Mouse (Mus musculus) midbrain, embryonic 15.5 days (tissue): ENCODE data around the gene Abca2. TPM values are rescaled to one million over a fixed set of nuclear protein-coding genes. Genes with fewer than 3 reads are reported as not detected.

ENCODE experiments used
- ATAC-seq: fragments of 200-750 bp; cut with Nextera tagmentation; replicated peaks from 2 replicates; pipeline ENCODE4 v1.8.0; 2017; ENCODE audit warnings: moderate TSS enrichment
- H3K27ac ChIP-seq: fragments of 300-500 bp; sonication (generic); 2 replicates; pipeline ENCODE4 v1.5.1; 2015; ENCODE audit warnings: mild to moderate bottlenecking, inconsistent platforms
- H3K27me3 ChIP-seq: fragments of 300-500 bp; sonication (generic); replicated peaks from 2 replicates; pipeline ENCODE4 v1.6.1; 2015; ENCODE audit warnings: inconsistent platforms
- H3K36me3 ChIP-seq: fragments of 300-500 bp; sonication (generic); replicated peaks from 2 replicates; pipeline ENCODE4 v1.6.1; 2015; ENCODE audit warnings: inconsistent platforms
- H3K4me1 ChIP-seq: fragments of 300-500 bp; sonication (generic); 2 replicates; pipeline ENCODE4 v1.6.1; 2015; ENCODE audit warnings: inconsistent platforms
- H3K4me2 ChIP-seq: fragments of 300-500 bp; sonication (generic); 2 replicates; pipeline ENCODE4 v1.6.1; 2015; ENCODE audit warnings: inconsistent platforms, mild to moderate bottlenecking, moderate library complexity
- H3K4me3 ChIP-seq: fragments of 300-500 bp; sonication (generic); 2 replicates; pipeline ENCODE4 v1.5.1; 2015; ENCODE audit warnings: mild to moderate bottlenecking, inconsistent platforms
- H3K9ac ChIP-seq: fragments of 300-500 bp; sonication (generic); 2 replicates; pipeline ENCODE4 v1.6.1; 2015; ENCODE audit warnings: mild to moderate bottlenecking, inconsistent platforms
- H3K9me3 ChIP-seq: fragments of 300-500 bp; sonication (generic); 2 replicates; pipeline ENCODE4 v1.6.1; 2016; ENCODE audit warnings: inconsistent platforms
- WGBS: fragments of 180-500 bp; shearing (Covaris S2); methylation state at CpG from one replicate; pipeline ENCODE4 v1.1.7; 2015; ENCODE audit warnings: mixed read lengths; 5-methylcytosine and 5-hydroxymethylcytosine counted together
- polyA plus RNA-seq: library from polyadenylated mRNA; unstranded; fragments of >200 nt; fragmentation: Nextera tagmentation; extraction: Ambion mirVana; gene quantifications from 2 replicates; pipeline ENCODE4 v1.2.1, GENCODE M21; 2015

Abca2 gene
- polyA plus RNA-seq, 1 experiment from 2014 or later, result 17.6 TPM

- no peaks in the 10 kb centered on the region for H3K27me3 ChIP-seq
- H3K27ac ChIP-seq, result no peak within 1 kb of the TSS
- H3K9ac ChIP-seq, result no peak within 1 kb of the TSS
- no peak for ATAC-seq
- H3K9me3 ChIP-seq, result no peaks in the 10 kb centered on the region
- H3K36me3 ChIP-seq, result peaks cover 6% of the 10 kb centered on the region
- peaks cover 22% of the 10 kb centered on the region for H3K4me1 ChIP-seq
- 70% methylated on average over 14 of the region's 14 CpGs for WGBS
- H3K4me2 ChIP-seq, result no peak within 1 kb of the TSS
- no peak within 1 kb of the TSS for H3K4me3 ChIP-seq
These were observed 27.9 kb downstream of the Abca2 start, which contains the start of gene Clic3 for GRCm38 (mm10) chr2:25456205-25456953. Gene Clic3, plus strand, starts transcription at chr2:25456838.

DNA sequence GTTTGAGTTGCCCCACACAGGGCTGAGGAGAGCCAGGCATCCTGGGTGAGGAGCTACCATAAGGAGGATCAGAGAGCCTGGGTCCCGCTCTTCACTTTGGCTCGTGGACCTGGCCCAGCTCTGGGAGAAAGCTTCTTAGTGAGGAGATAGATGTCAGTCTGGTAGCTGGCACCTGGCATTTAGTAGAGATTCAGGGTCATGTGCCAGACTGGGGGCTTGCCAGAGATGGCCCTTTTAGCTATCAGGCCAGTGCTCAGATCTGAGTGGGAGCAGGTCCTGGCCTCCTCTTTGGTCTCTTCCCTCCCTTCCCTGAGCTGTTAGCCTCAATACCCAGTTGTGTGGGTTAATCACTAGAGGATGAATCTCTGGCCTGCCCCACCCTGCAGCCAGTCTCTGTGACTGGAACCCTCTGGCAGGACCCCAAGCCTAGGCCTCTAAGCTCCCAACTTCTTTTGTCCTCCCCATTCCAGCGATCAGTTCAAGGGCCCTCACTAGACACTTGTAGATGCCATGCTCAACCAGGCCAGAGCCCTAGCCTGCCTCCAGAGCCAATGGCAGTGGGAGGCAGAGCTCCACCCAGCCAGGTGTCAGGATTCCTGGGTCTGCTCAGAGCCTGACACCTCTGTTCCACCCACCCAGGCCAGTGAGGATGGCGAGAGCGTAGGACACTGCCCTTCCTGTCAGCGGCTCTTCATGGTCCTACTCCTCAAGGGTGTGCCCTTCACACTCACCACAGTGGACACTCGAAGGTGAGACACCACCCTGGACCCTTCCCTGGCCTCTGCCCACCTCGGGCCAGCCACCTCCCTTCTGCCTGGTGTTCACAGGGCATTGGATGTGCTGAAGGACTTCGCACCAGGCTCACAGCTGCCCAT, 28.8 kb downstream of the Abca2 start:
- Histone ChIP-seq H3K27ac (no peak overlapping the region), H3K9ac (no peak overlapping the region), H3K36me3 (peaks cover 6% of the 10 kb centered on the region), H3K4me1 (peaks cover 26% of the 10 kb centered on the region), H3K4me3 (no peak overlapping the region), H3K4me2 (no peak overlapping the region), H3K9me3 (no peaks in the 10 kb centered on the region), H3K27me3 (no peaks in the 10 kb centered on the region)
- 87% methylated on average over 9 of the region's 9 CpGs for WGBS
- ATAC-seq, result no peak

GRCm38 (mm10) chr2:25458911-25459310, 30.4 kb downstream of the Abca2 start:
- Histone ChIP-seq H3K36me3 (peaks cover 6% of the 10 kb centered on the region), H3K27me3 (no peaks in the 10 kb centered on the region), H3K27ac (no peak overlapping the region), H3K9ac (no peak overlapping the region), H3K9me3 (no peaks in the 10 kb centered on the region), H3K4me3 (no peak overlapping the region), H3K4me1 (peaks cover 26% of the 10 kb centered on the region), H3K4me2 (no peak overlapping the region)
- WGBS, result 75% methylated on average over 5 of the region's 5 CpGs
- ATAC-seq, result no peak

DNA sequence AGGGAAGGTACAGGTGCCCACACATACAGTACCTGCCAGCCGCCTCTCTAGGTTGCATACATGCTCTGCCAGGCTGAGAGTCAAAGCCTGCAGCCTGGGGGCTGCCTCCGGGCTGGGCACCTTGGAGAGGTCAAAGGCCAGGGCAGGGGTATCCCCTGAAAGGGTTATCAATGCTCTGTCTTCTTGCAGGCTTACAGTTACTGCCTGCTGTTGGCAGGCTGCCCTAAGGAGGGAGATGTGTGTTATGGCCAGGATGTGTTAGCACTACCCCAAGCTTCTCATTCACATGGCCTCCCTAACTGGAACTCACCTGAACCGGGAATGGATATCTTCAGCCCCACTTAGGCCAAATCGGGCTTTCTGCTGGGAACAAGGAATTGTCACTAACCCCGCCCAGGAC, 31.6 kb downstream of the Abca2 start:
- Histone ChIP-seq H3K27me3 (no peaks in the 10 kb centered on the region), H3K4me1 (peaks cover 26% of the 10 kb centered on the region), H3K9ac (peak overlapping the region; percentile 83), H3K4me3 (peak overlapping the region; percentile 90), H3K36me3 (peaks cover 6% of the 10 kb centered on the region), H3K27ac (peak overlapping the region; percentile 97), H3K4me2 (peak overlapping the region; percentile 89), H3K9me3 (no peaks in the 10 kb centered on the region)
- ATAC-seq, result peak; percentile 21
- 27% methylated on average over 5 of the region's 5 CpGs for WGBS

GRCm38 (mm10) chr2:25460551-25461309, 32.2 kb downstream of the Abca2 start, which contains the start of gene Paxx:
Gene Paxx, minus strand, starts transcription at chr2:25461094.
- peak; percentile 88 for ATAC-seq
- Histone ChIP-seq H3K27me3 (no peaks in the 10 kb centered on the region), H3K9me3 (no peaks in the 10 kb centered on the region), H3K4me1 (peaks cover 26% of the 10 kb centered on the region), H3K27ac (peak within 1 kb of the TSS; percentile 97), H3K36me3 (peaks cover 6% of the 10 kb centered on the region), H3K9ac (peak within 1 kb of the TSS; percentile 83), H3K4me2 (peak within 1 kb of the TSS; percentile 89), H3K4me3 (peak within 1 kb of the TSS; percentile 90)
- WGBS, result under 1% methylated on average over 48 of the region's 48 CpGs

- H3K4me2 ChIP-seq, result peak overlapping the region; percentile 89
- peaks cover 6% of the 10 kb centered on the region for H3K36me3 ChIP-seq
- peak overlapping the region; percentile 90 for H3K4me3 ChIP-seq
- H3K4me1 ChIP-seq, result peaks cover 29% of the 10 kb centered on the region
- H3K27me3 ChIP-seq, result no peaks in the 10 kb centered on the region
- 25% methylated on average over 3 of the region's 3 CpGs for WGBS
- peak overlapping the region; percentile 83 for H3K9ac ChIP-seq
- peak overlapping the region; percentile 97 for H3K27ac ChIP-seq
- peak; percentile 5 for ATAC-seq
- H3K9me3 ChIP-seq, result no peaks in the 10 kb centered on the region
These were observed 32.9 kb downstream of the Abca2 start for GRCm38 (mm10) chr2:25461407-25461806.

DNA sequence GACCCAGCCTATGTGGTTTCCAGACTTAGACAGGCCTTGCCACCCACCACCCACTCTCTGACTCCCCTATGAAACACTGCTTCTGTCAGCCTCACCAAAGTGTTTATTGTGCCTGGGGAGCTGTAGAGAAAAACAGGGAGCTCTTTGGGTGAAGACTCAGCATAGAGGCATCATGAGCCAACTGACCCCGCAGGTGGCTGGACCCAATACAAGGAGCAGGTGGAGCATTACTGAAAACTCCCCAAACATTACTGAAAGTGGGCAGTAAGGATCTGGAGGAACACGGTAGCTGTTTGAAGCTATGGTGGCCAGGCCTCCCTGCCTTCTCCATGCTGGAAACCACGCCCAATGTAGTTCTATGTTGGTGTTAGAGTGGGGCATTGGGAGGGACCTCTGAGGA, 35.1 kb downstream of the Abca2 start:
- no peaks in the 10 kb centered on the region for H3K9me3 ChIP-seq
- H3K27ac ChIP-seq, result no peak overlapping the region
- no peaks in the 10 kb centered on the region for H3K36me3 ChIP-seq
- H3K27me3 ChIP-seq, result no peaks in the 10 kb centered on the region
- WGBS, result 90% methylated on average over 3 of the region's 3 CpGs
- no peak overlapping the region for H3K4me3 ChIP-seq
- H3K9ac ChIP-seq, result no peak overlapping the region
- peaks cover 27% of the 10 kb centered on the region for H3K4me1 ChIP-seq
- H3K4me2 ChIP-seq, result no peak overlapping the region
- no peak for ATAC-seq

DNA sequence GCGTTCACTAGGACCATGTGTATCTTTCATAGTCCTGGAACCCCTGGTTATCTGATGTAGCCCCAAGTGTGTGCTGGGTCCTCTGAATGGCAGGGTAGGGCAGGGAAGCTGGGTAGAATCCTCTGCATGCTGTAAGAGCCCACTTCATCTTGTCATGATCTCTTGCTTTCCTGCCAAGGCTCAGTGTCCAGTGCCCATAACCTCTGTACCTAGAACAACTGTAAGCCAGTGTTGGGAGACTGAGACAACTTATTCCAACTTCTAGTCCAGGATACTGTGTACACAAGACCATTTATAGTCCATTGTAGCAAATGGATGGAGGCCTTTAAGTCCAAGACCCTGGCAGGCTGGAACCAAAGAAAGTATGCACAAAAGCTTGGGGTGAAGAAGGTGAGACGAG, 36.8 kb downstream of the Abca2 start:
- Histone ChIP-seq H3K9me3 (no peaks in the 10 kb centered on the region), H3K4me3 (no peak overlapping the region), H3K36me3 (no peaks in the 10 kb centered on the region), H3K4me1 (peaks cover 11% of the 10 kb centered on the region), H3K9ac (no peak overlapping the region), H3K27me3 (no peaks in the 10 kb centered on the region), H3K4me2 (no peak overlapping the region), H3K27ac (no peak overlapping the region)
- no peak for ATAC-seq
- WGBS, result 92% methylated on average over 2 of the region's 2 CpGs

GRCm38 (mm10) chr2:25465816-25466635, 37.5 kb downstream of the Abca2 start:
- Histone ChIP-seq H3K4me1 (peaks cover 10% of the 10 kb centered on the region), H3K4me3 (no peak overlapping the region), H3K36me3 (no peaks in the 10 kb centered on the region), H3K9me3 (no peaks in the 10 kb centered on the region), H3K27me3 (no peaks in the 10 kb centered on the region), H3K9ac (no peak overlapping the region), H3K27ac (peak overlapping the region; percentile 19), H3K4me2 (no peak overlapping the region)
- WGBS, result 34% methylated on average over 10 of the region's 10 CpGs
- no peak for ATAC-seq

DNA sequence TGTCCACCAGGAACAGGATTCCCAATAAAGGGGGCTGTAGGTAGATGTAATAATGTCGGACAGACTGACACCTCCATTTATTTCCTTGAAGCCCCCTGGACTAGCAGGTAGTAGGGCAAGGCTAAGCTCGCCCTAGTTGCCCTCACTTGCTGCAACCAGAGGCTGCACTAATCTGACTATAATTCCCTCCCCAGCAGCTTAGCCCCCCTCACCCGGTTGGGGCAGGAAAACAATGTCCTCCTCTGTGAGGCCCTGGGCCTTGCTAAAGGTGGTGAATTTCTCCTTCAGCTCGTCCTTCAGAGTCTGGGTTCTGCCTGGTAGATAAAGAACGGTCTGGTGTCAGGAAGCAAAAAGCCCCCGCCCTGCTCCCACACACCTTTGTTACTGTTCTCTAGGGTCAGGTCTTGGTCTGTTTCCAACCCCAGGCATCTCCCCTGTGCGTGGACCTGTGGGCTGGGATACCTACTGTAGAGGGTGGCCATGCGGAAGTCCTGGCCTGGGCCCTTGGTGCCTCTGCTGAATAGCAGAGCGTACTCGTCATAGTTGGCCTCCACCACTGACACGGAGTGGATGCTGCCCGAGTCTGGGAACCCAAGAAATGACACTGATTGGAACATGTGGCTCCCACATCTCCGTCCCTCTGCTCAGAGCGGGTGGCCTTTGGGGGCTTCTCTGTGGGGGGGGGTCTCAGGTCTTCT, 39.3 kb downstream of the Abca2 start:
- Histone ChIP-seq H3K4me1 (0 out of 2 replicates have a peak, but pooled peaks cover 3% of the 10 kb centered on the region), H3K36me3 (no peaks in the 10 kb centered on the region), H3K9me3 (no peaks in the 10 kb centered on the region), H3K9ac (no peak overlapping the region), H3K27ac (no peak overlapping the region), H3K4me2 (no peak overlapping the region), H3K27me3 (no peaks in the 10 kb centered on the region), H3K4me3 (no peak overlapping the region)
- WGBS, result 77% methylated on average over 14 of the region's 14 CpGs
- ATAC-seq, result no peak
